Mouse (Mus musculus) spleen, postnatal 10 days (tissue): ENCODE measurements around the gene Ptpn14.

ENCODE experiments used
- DNase-seq, 2 experiments: peaks; one replicate each; pipeline ENCODE4 v3.0.0; 2021 to 2022; ENCODE audit warnings: low spot score in 2 of 2

Ptpn14 gene

GRCm38 (mm10) chr1:189717546-189717945, 10.5 kb upstream of the Ptpn14 start:
- DNase-seq: no peak

GRCm38 (mm10) chr1:189718600-189718999, 9.5 kb upstream of the Ptpn14 start:
- DNase-seq: no peak

GRCm38 (mm10) chr1:189726121-189726520, 1.9 kb upstream of the Ptpn14 start:
- DNase-seq: no peak

GRCm38 (mm10) chr1:189727346-189727883, 653 bp upstream of the Ptpn14 start:
- peak in 1 of 2 experiments; percentile 28 for DNase-seq

GRCm38 (mm10) chr1:189728784-189729115, 682 bp downstream of the Ptpn14 start:
- DNase-seq: no peak

GRCm38 (mm10) chr1:189729141-189729815, 1.2 kb downstream of the Ptpn14 start:
- no peak for DNase-seq

- DNase-seq: no peak
These were observed 3.6 kb downstream of the Ptpn14 start for GRCm38 (mm10) chr1:189731697-189732096.

GRCm38 (mm10) chr1:189732156-189732555, 4.1 kb downstream of the Ptpn14 start:
- no peak for DNase-seq

- no peak for DNase-seq
These were observed 12.0 kb downstream of the Ptpn14 start for GRCm38 (mm10) chr1:189740075-189740474.

GRCm38 (mm10) chr1:189742041-189742440, 14.0 kb downstream of the Ptpn14 start:
- no peak for DNase-seq

GRCm38 (mm10) chr1:189743136-189743535, 15.1 kb downstream of the Ptpn14 start:
- DNase-seq: no peak

GRCm38 (mm10) chr1:189744914-189745710, 17.0 kb downstream of the Ptpn14 start:
- DNase-seq: no peak

GRCm38 (mm10) chr1:189746520-189746919, 18.5 kb downstream of the Ptpn14 start:
- no peak for DNase-seq

GRCm38 (mm10) chr1:189749789-189750188, 21.7 kb downstream of the Ptpn14 start:
- DNase-seq: no peak

GRCm38 (mm10) chr1:189750233-189750632, 22.2 kb downstream of the Ptpn14 start:
- no peak for DNase-seq

- DNase-seq: no peak
These were observed 24.2 kb downstream of the Ptpn14 start for GRCm38 (mm10) chr1:189752245-189752644.

GRCm38 (mm10) chr1:189755072-189755471, 27.0 kb downstream of the Ptpn14 start:
- DNase-seq: no peak

- DNase-seq: peak; percentile 29 to 54
These were observed 28.4 kb downstream of the Ptpn14 start for GRCm38 (mm10) chr1:189756306-189757053.

- DNase-seq: peak; percentile 23 to 39
These were observed 29.0 kb downstream of the Ptpn14 start for GRCm38 (mm10) chr1:189757054-189757408.

GRCm38 (mm10) chr1:189761581-189762021, 33.5 kb downstream of the Ptpn14 start:
- DNase-seq: no peak

- DNase-seq: no peak
These were observed 36.2 kb downstream of the Ptpn14 start for GRCm38 (mm10) chr1:189764258-189764657.

GRCm38 (mm10) chr1:189767164-189767563, 39.1 kb downstream of the Ptpn14 start:
- DNase-seq: no peak
